Mouse (Mus musculus): ENCODE data around the gene Arx. TPM values are rescaled to one million over a fixed set of nuclear protein-coding genes. Genes with fewer than 3 reads are reported as not detected.

The Arx gene
- total RNA-seq (2021): under 1 TPM; 0.27 to 0.28 TPM
- long read RNA-seq, experiment 1: 0 reads
- long read RNA-seq, experiment 2: 0 reads

- peak; percentile 37 for DNase-seq
Observed at GRCm38 (mm10) chrX:93286291-93286893, at the start of gene Arx. Gene Arx (plus strand): TSS chrX:93286445.

GRCm38 (mm10) chrX:93251329-93251728, 34.9 kb upstream of the Arx start:
- DNase-seq: no peak

- DNase-seq: no peak
Observed at GRCm38 (mm10) chrX:93275689-93276088, 10.6 kb upstream of the Arx start.

GRCm38 (mm10) chrX:93279940-93280339, 6.3 kb upstream of the Arx start:
- DNase-seq: no peak

- no peak for DNase-seq
Observed at GRCm38 (mm10) chrX:93281028-93281723, 5.1 kb upstream of the Arx start.

GRCm38 (mm10) chrX:93281756-93282155, 4.5 kb upstream of the Arx start:
- no peak for DNase-seq

- no peak for DNase-seq
Observed at GRCm38 (mm10) chrX:93285091-93285490, 1.2 kb upstream of the Arx start.

GRCm38 (mm10) chrX:93288339-93288738, 2.1 kb downstream of the Arx start:
- DNase-seq: no peak

GRCm38 (mm10) chrX:93289076-93289475, 2.8 kb downstream of the Arx start:
- no peak for DNase-seq

- no peak for DNase-seq
Observed at GRCm38 (mm10) chrX:93289851-93290380, 3.7 kb downstream of the Arx start.

- no peak for DNase-seq
Observed at GRCm38 (mm10) chrX:93292031-93292430, 5.8 kb downstream of the Arx start.

GRCm38 (mm10) chrX:93294736-93295490, 8.7 kb downstream of the Arx start:
- no peak for DNase-seq

- DNase-seq: no peak
Observed at GRCm38 (mm10) chrX:93295819-93296218, 9.6 kb downstream of the Arx start.

- DNase-seq: no peak
Observed at GRCm38 (mm10) chrX:93297001-93297441, 10.8 kb downstream of the Arx start.

- DNase-seq: no peak
Observed at GRCm38 (mm10) chrX:93299046-93299626, 12.9 kb downstream of the Arx start.

GRCm38 (mm10) chrX:93299771-93300170, 13.5 kb downstream of the Arx start:
- DNase-seq: no peak

GRCm38 (mm10) chrX:93300183-93300815, 14.1 kb downstream of the Arx start:
- no peak for DNase-seq

- DNase-seq: no peak
Observed at GRCm38 (mm10) chrX:93301798-93302197, 15.6 kb downstream of the Arx start.

- no peak for DNase-seq
Observed at GRCm38 (mm10) chrX:93305780-93306179, 19.5 kb downstream of the Arx start.

- DNase-seq: no peak
Observed at GRCm38 (mm10) chrX:93317577-93317976, 31.3 kb downstream of the Arx start.

GRCm38 (mm10) chrX:93319979-93320378, 33.7 kb downstream of the Arx start:
- DNase-seq: no peak

- no peak for DNase-seq
Observed at GRCm38 (mm10) chrX:93321336-93321735, 35.1 kb downstream of the Arx start.

Measured in gastrocnemius, postnatal 25 days (tissue).